9 mouse cellular contexts compared by ENCODE assay signal in genomic region chr4:154639126-154639525, GRCm38 (mm10). TPM values are rescaled to one million over a fixed set of nuclear protein-coding genes. Genes with fewer than 3 reads are reported as not detected.
DNase-seq lines count a peak whose midpoint lies in the region; ATAC-seq and TF ChIP-seq lines count a peak whose summit lies in the region.
"Had no signal": no experiment of that assay in that cellular context is flagged by ENCODE, and none has a peak within 500 bp of the region (broad histone marks: within the 10 kb centered on the region; RNA-seq: fewer than 3 reads in every experiment).

No protein-coding gene starts in this region.

- no peak for ATAC-seq in liver, embryonic 11.5 days (replicated peaks; ENCODE audit: low FRiP score)
- ATAC-seq in monocyte, adult 5-6 weeks (replicated peaks; ENCODE audit: insufficient number of reproducible peaks, low FRiP score, low TSS enrichment, poor library complexity, severe bottlenecking): no peak

- no peaks in the 10 kb centered on the region for H3K79me2 ChIP-seq in liver, adult 2 months (ENCODE audit: control insufficient read depth, insufficient read depth, low read length)

- 22% methylated on average over 7 of the region's 7 CpGs for WGBS in liver, adult 2 months
- 5% methylated on average over 7 of the region's 7 CpGs for WGBS in liver, embryonic 11.5 days
- 17% methylated on average over 7 of the region's 7 CpGs for WGBS in olfactory bulb, adult 2 months

- TF ChIP-seq POLR2A in liver, adult 2 months (IDR thresholded peaks at IDR 0.05; ENCODE audit: extremely low read depth, insufficient read depth, low read length): no peak
- no peak for TF ChIP-seq POLR2A in olfactory bulb, adult 2 months (IDR thresholded peaks at IDR 0.05; ENCODE audit: insufficient read depth, low read depth, low read length)

- no peaks in the 10 kb centered on the region for H3K9me3 ChIP-seq in liver, embryonic 11.5 days (ENCODE audit: control insufficient read depth, low read length)

- peaks cover 26% of the 10 kb centered on the region for H3K27me3 ChIP-seq in liver, adult 2 months (ENCODE audit: control insufficient read depth, insufficient read depth, low read length)
- peaks cover 100% of the 10 kb centered on the region for H3K27me3 ChIP-seq in liver, embryonic 11.5 days (replicated peaks; ENCODE audit: control insufficient read depth, insufficient read depth, low read length)

- H3K27ac ChIP-seq in liver, adult 2 months (replicated peaks; ENCODE audit: insufficient read depth, low read depth, low read length): no peak overlapping the region
- H3K27ac ChIP-seq in liver, embryonic 11.5 days (ENCODE audit: low read depth, low read length): no peak overlapping the region
- peak overlapping the region; percentile 12; the same call in 1 of the 2 replicates for H3K27ac ChIP-seq in olfactory bulb, adult 2 months (ENCODE audit: insufficient read depth, low read depth, low read length)

- H3K4me3 ChIP-seq in liver, adult 2 months (ENCODE audit: insufficient read depth, low read depth, low read length): no peak overlapping the region
- no peak overlapping the region for H3K4me3 ChIP-seq in liver, embryonic 11.5 days (ENCODE audit: low read depth, low read length)
- H3K4me3 ChIP-seq in olfactory bulb, adult 2 months (ENCODE audit: insufficient read depth, low read depth, low read length): no peak overlapping the region

- 0 out of 2 replicates have a peak, but pooled peaks have one; percentile 19 for TF ChIP-seq CTCF in liver, adult 2 months (IDR thresholded peaks at IDR 0.05; ENCODE audit: low read depth, low read length)
- TF ChIP-seq CTCF in olfactory bulb, adult 2 months (IDR thresholded peaks at IDR 0.05; ENCODE audit: insufficient read depth, low read depth, low read length): no peak

- no peak for DNase-seq in liver, adult 2 months (ENCODE audit: extremely low read depth, low read depth, low spot score)
- no peak for DNase-seq in liver, embryonic 11.5 days (ENCODE audit: low spot score)
- DNase-seq in heart, postnatal 10 days: peak; percentile 57 to 62
- DNase-seq in kidney, postnatal 36 days: peak; percentile 63 to 71
- DNase-seq in ovary, postnatal 14 days (ENCODE audit: low spot score): no peak
- no peak for DNase-seq in spleen, adult 18-20 months

- no peaks in the 10 kb centered on the region for H3K36me3 ChIP-seq in liver, adult 2 months (ENCODE audit: control insufficient read depth, insufficient read depth, low read length)
- no peaks in the 10 kb centered on the region for H3K36me3 ChIP-seq in liver, embryonic 11.5 days (ENCODE audit: control insufficient read depth, insufficient read depth, low read length)

- intact Hi-C loops in heart, postnatal 10 days (cut with DNase I): loop anchor here (2.0 to 5.0 kb wide), 3 partner anchors 142 to 242 kb away; no protein-coding TSS in a partner anchor

- no peak overlapping the region for H3K9ac ChIP-seq in liver, adult 2 months (ENCODE audit: low read depth, low read length)
- H3K9ac ChIP-seq in liver, embryonic 11.5 days (ENCODE audit: low read depth, low read length): no peak overlapping the region

- no peaks in the 10 kb centered on the region for H3K4me1 ChIP-seq in liver, adult 2 months (ENCODE audit: control insufficient read depth, insufficient read depth, low read length)
- no peaks in the 10 kb centered on the region; the same call in none of the 2 replicates for H3K4me1 ChIP-seq in liver, embryonic 11.5 days (replicated peaks; ENCODE audit: control insufficient read depth, insufficient read depth, low read length)
- H3K4me1 ChIP-seq in olfactory bulb, adult 2 months (ENCODE audit: control insufficient read depth, insufficient read depth, low read length): peaks cover 20% of the 10 kb centered on the region

- no peak overlapping the region for H3K4me2 ChIP-seq in liver, embryonic 11.5 days

RNA-seq across cellular contexts. Expression of gene Prdm16, which starts 2.5 kb away (rescaled TPM):
- total RNA-seq in liver, adult 2 months (2014; rRNA removed): 0.37 and 0.40 TPM in 2 replicates
- polyA plus RNA-seq in liver, adult 2 months (2012; rRNA removed): 0.22 and 0.39 TPM in 2 replicates
- 7.0 and 7.2 TPM in 2 replicates for polyA plus RNA-seq in liver, embryonic 11.5 days (2014; fragmentation: Nextera tagmentation; extraction: Ambion mirVana)
- total RNA-seq in heart, postnatal 10 days (2021): 10 to 100 TPM; 20.7 to 22.2 TPM
- not detected in 2 replicates for polyA plus RNA-seq in olfactory bulb, adult 2 months (2012; ENCODE audit: insufficient read depth, insufficient read length, low replicate concordance, missing spikeins)
- 0.19 to 0.87 TPM (median 0.43 TPM) in 3 replicates for total RNA-seq in monocyte, adult 5-6 weeks (2017)

RNA-seq across cellular contexts. Expression of gene Actrt2, which starts 28.5 kb away (rescaled TPM):
- total RNA-seq in liver, adult 2 months (2014; rRNA removed): not detected in 2 replicates
- not detected in 2 replicates for polyA plus RNA-seq in liver, adult 2 months (2012; rRNA removed)
- not detected in 2 replicates for polyA plus RNA-seq in liver, embryonic 11.5 days (2014; fragmentation: Nextera tagmentation; extraction: Ambion mirVana)
- not detected for total RNA-seq in heart, postnatal 10 days (2021)
- not detected in 2 replicates for polyA plus RNA-seq in olfactory bulb, adult 2 months (2012; ENCODE audit: insufficient read depth, insufficient read length, low replicate concordance, missing spikeins)
- not detected in 3 replicates for total RNA-seq in monocyte, adult 5-6 weeks (2017)
- total RNA-seq: neutrophil, adult 5-6 weeks had no signal

Comparison
In these comparisons a context has a peak if more than half of its experiments do, and no peak if none do; other contexts are left out.
1. DNase-seq: peak in heart, postnatal 10 days (2 of 2) and kidney, postnatal 36 days (2 of 2); none in liver, adult 2 months (single experiment), liver, embryonic 11.5 days (single experiment), ovary, postnatal 14 days (single experiment) and spleen, adult 18-20 months (0 of 2).
2. RNA of gene Prdm16, which starts 2.5 kb away (total RNA-seq): 20.7 to 22.2 TPM in heart, postnatal 10 days; 0.37 to 0.40 TPM in liver, adult 2 months and 0.19 to 0.87 TPM in monocyte, adult 5-6 weeks; every median in the first group is over 10 times any median in the second.